Mouse (Mus musculus) ES-CJ7 (cell line): ENCODE results near the gene Ash1l.

Source experiments
- DNase-seq: peaks from one replicate; pipeline ENCODE4 v3.0.0; 2011; ENCODE audit warnings: low read depth, low spot score

Gene Ash1l

DNA sequence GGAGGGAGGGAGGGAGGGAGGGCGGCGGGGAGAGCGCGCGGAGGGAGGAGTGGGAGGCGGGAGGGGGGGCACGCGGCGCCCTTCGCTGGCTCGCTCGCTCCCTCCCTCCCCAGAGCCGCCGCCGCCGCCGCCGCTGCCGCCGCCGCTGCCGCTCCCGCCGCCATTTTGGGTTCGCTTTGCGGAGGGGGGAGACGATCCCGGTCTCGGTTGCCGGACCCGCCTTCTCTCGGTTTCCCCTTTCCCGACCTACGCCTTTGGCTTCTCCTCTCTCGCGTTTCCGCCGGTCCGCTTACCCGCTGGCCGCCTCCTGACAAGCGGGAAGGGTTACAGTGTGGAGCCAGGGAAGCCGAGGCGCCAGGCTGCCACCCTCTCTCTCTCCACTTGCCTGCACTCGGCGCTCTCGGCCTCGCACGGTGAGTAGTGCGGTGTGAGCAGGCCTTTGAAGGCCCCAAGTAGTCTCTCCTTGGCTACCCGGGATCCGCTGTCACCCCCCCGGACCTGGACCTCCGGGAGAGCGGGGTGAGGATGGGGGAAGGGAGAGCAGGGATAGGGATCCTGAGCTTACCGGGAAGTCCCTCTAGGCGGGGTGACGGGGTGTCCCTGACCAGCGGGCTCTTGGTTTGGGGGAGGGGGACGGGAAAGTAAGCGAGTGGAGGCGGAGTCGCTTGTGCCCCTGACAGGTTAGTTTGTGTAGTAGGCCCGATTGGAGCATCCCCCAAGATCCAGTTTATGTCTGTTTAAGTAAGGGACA, at the start of gene Ash1l, which contains the start of gene Dap3:
TSS of gene Ash1l (plus strand) at position 47 of the 751 bp plus-strand sequence.
TSS of gene Dap3 (minus strand) at position 606 of the 751 bp plus-strand sequence.
- DNase-seq, result peak; percentile 86

GRCm38 (mm10) chr3:88904803-88905202, 45.6 kb upstream of the Ash1l start:
- no peak for DNase-seq

DNA sequence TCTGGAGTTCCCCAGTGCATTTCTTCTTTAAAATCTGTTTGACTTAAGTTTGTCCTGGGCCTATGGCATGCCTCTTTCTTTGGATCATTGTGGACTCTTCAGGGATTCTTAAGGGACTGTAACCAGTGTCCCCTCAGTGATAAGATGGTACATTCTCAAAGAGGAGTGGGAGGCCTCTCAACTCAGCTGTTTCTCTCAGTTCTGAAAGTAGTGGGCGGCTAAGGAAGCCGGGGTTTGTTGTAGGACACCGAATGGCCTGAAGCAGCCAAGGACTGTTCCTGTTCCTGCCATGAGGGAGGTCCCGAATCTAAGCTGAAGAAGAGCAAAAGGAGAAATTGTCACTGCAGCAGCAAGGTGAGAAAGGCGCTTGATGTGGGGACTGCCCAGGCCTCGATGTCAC, 45.2 kb upstream of the Ash1l start:
- no peak for DNase-seq

DNA sequence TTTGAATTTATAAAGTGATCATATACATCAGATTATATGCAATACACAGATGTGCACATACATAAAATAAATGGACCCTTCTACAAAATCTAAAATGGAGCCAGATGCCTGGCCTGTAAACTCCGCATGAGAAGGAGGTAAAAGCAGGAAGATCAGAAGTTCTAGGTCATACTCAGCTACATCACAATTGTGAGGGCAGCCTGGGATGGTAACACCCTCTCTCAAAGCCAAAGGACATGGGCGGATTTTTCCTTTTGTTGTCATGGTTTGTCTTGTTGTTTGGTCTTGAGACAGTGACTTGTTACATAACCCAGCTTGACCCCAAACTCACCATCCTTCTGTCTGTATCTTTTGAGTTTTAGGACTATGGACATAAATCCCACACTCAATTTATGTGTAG, 44.7 kb upstream of the Ash1l start:
- no peak for DNase-seq

- DNase-seq, result no peak
Measured at GRCm38 (mm10) chr3:88906393-88907159, 43.8 kb upstream of the Ash1l start.

DNA sequence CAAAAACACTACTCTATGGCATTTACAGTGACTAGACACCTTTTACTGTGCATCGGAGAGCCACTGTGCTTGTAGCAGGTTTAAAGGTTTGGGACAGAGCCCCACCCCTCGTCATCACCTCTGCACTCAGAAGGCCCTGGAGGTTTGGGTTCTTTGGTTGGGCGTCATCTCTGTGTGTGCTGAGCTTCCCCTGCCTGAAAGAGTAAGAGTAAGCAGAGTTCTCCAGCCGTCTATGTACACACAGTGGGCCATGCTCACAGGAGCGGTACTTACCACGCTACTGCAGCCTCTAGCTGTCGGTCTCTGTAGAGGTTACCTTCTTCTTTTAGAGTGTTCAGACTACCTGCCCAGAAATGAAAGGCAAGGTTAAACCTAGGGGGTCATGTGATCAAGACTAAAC, 37.8 kb upstream of the Ash1l start:
- DNase-seq, result no peak

GRCm38 (mm10) chr3:88913511-88914383, 36.7 kb upstream of the Ash1l start, which contains the start of gene Msto1:
Gene Msto1 (minus strand): TSS chr3:88913999.
- DNase-seq, result peak; percentile 92

- no peak for DNase-seq
Measured at GRCm38 (mm10) chr3:88914384-88914810, 36.0 kb upstream of the Ash1l start.

DNA sequence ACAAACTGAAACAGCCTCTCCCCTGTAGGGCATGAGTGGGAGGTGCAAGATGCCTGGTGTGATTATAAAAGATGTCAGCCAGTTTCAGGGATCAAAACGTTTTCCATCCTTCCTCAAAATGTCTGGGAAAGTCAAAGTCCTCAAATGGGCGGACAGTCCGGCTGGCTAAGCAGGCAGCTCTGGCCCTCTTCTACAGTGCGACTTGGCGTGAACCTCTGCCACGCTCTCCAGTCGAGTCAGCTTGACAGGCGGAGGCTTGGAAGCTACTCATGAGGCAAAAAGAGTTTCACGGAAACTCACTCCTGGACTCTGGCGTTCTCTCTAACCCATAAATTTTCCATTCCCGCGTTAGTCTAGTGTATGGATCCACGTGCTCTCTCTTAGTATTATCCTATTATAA, 31.4 kb upstream of the Ash1l start:
- no peak for DNase-seq

- DNase-seq, result no peak
Measured at GRCm38 (mm10) chr3:88921411-88921810, 29.0 kb upstream of the Ash1l start.

DNA sequence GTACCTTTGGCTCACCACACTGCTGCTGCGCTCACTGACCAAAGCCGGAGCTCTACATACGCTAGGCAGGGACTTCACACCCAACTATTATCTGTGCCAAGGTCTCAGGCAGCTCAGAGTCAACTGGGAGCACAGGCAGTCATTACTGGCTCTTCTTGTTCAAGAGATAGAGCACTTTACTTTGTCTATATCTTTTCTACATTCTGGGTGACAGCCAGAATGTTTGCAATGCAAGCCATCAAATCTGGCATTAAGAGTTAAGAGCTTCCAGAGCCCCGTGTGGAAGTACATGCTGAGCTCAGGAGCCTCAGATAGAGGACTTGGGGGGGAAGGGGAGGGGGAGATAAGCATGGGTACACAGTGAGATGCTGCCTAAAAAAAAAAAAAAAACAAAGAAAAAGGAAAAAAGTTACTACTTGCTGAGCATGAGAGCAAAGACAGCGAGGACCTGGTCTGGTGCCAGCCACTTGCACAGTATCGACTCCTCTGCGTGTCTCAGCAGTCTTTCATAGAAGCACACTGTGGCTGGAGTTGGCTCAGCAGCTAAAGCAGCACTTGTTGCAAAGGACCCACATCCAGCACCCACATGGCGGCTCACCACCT, 26.3 kb upstream of the Ash1l start:
- DNase-seq, result no peak

- DNase-seq, result no peak
Measured at GRCm38 (mm10) chr3:88925651-88926050, 24.8 kb upstream of the Ash1l start.

- DNase-seq, result no peak
Measured at GRCm38 (mm10) chr3:88929501-88929900, 20.9 kb upstream of the Ash1l start.

DNA sequence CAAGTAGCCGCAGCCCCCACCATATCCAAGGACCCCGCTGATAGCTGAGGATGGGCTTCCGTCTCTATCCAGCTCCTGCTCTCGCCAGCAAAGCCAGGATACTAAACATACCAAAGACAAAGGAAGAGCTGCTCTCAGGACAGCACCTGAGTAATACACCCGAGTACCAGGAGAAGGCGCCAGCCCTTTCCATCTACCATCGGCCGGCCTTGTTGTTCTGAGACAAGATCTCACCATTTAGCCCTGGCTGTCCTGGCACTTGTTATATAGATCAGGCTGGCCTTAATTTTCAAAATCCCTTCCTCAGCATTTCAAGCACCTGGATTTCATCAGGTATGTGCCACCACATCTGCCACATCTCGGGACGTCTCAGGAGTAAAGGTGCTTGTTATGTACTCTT, 11.4 kb upstream of the Ash1l start:
- DNase-seq, result peak; percentile 49

DNA sequence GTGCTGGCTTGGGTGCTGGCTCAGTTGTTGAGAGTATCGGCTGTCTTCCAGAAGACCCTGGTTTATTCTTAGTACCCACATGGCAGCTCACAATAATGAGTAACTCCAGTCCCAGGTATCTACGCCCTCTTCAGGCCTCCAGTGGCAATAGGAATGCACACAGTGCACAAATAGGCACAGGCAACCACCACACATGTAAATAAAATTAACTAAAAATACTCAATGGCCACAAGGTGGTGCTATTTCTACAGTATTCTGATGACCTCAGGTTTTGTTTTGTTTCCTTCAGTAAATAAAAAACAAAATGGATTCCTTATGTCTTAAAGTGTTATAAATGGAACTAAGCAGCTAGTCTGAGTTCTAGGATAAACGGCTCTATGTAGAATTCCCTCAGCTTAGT, 10.7 kb upstream of the Ash1l start:
- DNase-seq, result peak; percentile 86

- DNase-seq, result no peak
Measured at GRCm38 (mm10) chr3:88942316-88942880, 8.0 kb upstream of the Ash1l start.

DNA sequence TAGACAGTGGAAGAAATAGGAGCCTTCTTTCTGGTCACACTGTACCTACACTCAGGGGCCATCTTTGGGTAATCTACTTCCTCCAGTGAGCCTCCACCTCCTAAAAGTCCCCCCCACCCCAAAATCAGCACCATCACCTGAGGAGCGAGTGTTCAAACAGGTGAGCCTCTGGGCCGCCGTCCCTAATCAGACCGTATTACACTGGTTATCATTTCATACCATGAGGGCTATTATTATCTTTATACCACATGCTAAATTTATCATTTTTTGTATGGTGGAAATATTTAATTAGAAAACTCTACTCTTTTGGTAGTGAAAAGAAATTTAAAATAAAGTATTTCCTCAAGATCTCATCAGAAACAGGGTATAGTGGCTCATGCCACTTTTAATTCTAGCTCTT, 6.3 kb upstream of the Ash1l start:
- DNase-seq, result no peak

- DNase-seq, result peak; percentile 85
Measured at GRCm38 (mm10) chr3:88949786-88950575, 441 bp upstream of the Ash1l start.

DNA sequence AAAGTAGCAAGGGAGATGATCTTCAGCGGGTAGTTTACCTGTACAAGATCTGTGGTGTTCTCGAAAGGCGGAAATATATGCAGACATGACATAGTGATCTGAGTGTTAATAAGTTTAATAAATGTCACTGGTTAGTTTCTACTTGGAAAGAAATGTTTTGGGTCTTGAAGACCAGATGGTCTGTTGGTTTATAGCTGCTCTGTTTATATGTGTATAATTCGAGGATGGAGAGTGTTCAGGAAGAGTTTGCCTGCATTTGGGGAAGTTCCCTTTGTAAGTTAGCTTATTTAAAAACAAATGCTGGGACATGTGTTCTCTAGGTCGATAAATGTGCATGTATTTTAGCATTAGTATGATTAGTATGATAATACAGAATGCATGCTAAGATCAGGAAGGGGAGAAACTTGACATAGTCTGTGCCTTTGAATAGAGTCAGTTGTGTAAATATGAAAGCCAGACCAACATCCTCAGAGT, 942 bp downstream of the Ash1l start:
- DNase-seq, result no peak

- DNase-seq, result no peak
Measured at GRCm38 (mm10) chr3:88953246-88953645, 2.8 kb downstream of the Ash1l start.
